Comparison of ENCODE assay signal across 8 mouse cellular contexts in genomic region chr10:77677562-77677961, GRCm38 (mm10). TPM values are rescaled to one million over a fixed set of nuclear protein-coding genes. Genes with fewer than 3 reads are reported as not detected.
DNase-seq lines count a peak whose midpoint lies in the region; ATAC-seq lines count a peak whose summit lies in the region.

No protein-coding gene starts in this region.

- H3K36me3 ChIP-seq in heart, embryonic 13.5 days: no peaks in the 10 kb centered on the region
- no peaks in the 10 kb centered on the region for H3K36me3 ChIP-seq in hindbrain, embryonic 16.5 days (ENCODE audit: control insufficient read depth, insufficient read depth, low read length)

- no peak for ATAC-seq in heart, embryonic 13.5 days (ENCODE audit: extremely low read depth, insufficient number of reproducible peaks, low FRiP score, low TSS enrichment)
- no peak for ATAC-seq in hindbrain, embryonic 16.5 days

- peak overlapping the region; percentile 45 for H3K4me3 ChIP-seq in heart, embryonic 13.5 days
- peak overlapping the region; percentile 39 for H3K4me3 ChIP-seq in hindbrain, embryonic 16.5 days (ENCODE audit: low read length)

- H3K4me2 ChIP-seq in heart, embryonic 13.5 days: peak overlapping the region; percentile 67
- peak overlapping the region; percentile 80 for H3K4me2 ChIP-seq in hindbrain, embryonic 16.5 days (ENCODE audit: low read length)

- intact Hi-C loops in heart, postnatal 36 days (cut with DNase I): no loop called here
- intact Hi-C loops in gastrocnemius, postnatal 36 days (cut with DNase I): no loop called here

- H3K27ac ChIP-seq in heart, embryonic 13.5 days (replicated peaks): no peak overlapping the region
- H3K27ac ChIP-seq in hindbrain, embryonic 16.5 days (ENCODE audit: low read depth, low read length): no peak overlapping the region

- peak overlapping the region; percentile 3; the same call in 1 of the 2 replicates for H3K9ac ChIP-seq in heart, embryonic 13.5 days
- peak overlapping the region; percentile 44 for H3K9ac ChIP-seq in hindbrain, embryonic 16.5 days (ENCODE audit: low read depth, low read length)

- H3K27me3 ChIP-seq in heart, embryonic 13.5 days (replicated peaks): peaks cover 85% of the 10 kb centered on the region
- peaks cover 23% of the 10 kb centered on the region for H3K27me3 ChIP-seq in hindbrain, embryonic 16.5 days (replicated peaks; ENCODE audit: control insufficient read depth, insufficient read depth, low read length)

- DNase-seq in heart, postnatal 36 days: no peak
- DNase-seq in Muller cell, postnatal 12 days (ENCODE audit: inconsistent ontology term): peak; percentile 76
- peak; percentile 39 for DNase-seq in neural tube, embryonic 10.5 days (ENCODE audit: extremely low spot score, low spot score)
- no peak for DNase-seq in T-cell, adult 2 months (ENCODE audit: low spot score)
- no peak for DNase-seq in adrenal gland, postnatal 4 days (ENCODE audit: low spot score in 2 of 2)
- no peak for DNase-seq in gastrocnemius, postnatal 36 days

- under 1% methylated on average over 35 of the region's 35 CpGs for WGBS in heart, embryonic 13.5 days
- 1% methylated on average over 31 of the region's 35 CpGs for WGBS in hindbrain, embryonic 16.5 days

- H3K4me1 ChIP-seq in heart, embryonic 13.5 days: peaks cover 12% of the 10 kb centered on the region
- peaks cover 11% of the 10 kb centered on the region for H3K4me1 ChIP-seq in hindbrain, embryonic 16.5 days (ENCODE audit: control insufficient read depth, insufficient read depth, low read depth, low read length)

- H3K9me3 ChIP-seq in heart, embryonic 13.5 days: no peaks in the 10 kb centered on the region
- H3K9me3 ChIP-seq in hindbrain, embryonic 16.5 days (ENCODE audit: control insufficient read depth, low read length): no peaks in the 10 kb centered on the region

RNA-seq across cellular contexts. Expression of gene Tspear, which starts 8.8 kb away (rescaled TPM):
- 0.07 TPM in 1 of 2 replicates, not detected in the other for polyA plus RNA-seq in heart, embryonic 13.5 days (2015; fragmentation: Nextera tagmentation; extraction: Ambion mirVana)
- total RNA-seq in heart, postnatal 36 days (2021): not detected
- polyA plus RNA-seq in hindbrain, embryonic 16.5 days (2015; fragmentation: Nextera tagmentation; extraction: Ambion mirVana): 1.3 and 1.6 TPM in 2 replicates
- 1 to 10 TPM in 1 of 2 experiments, under 1 TPM in 1; 0.45 to 1.0 TPM for total RNA-seq in adrenal gland, postnatal 4 days (2021)
- not detected for total RNA-seq in gastrocnemius, postnatal 36 days (2021)

RNA-seq across cellular contexts. Expression of gene Gm19402, which starts 13.0 kb away (rescaled TPM):
- polyA plus RNA-seq in heart, embryonic 13.5 days (2015; fragmentation: Nextera tagmentation; extraction: Ambion mirVana): not detected in 2 replicates
- not detected for total RNA-seq in heart, postnatal 36 days (2021)
- polyA plus RNA-seq in hindbrain, embryonic 16.5 days (2015; fragmentation: Nextera tagmentation; extraction: Ambion mirVana): not detected in 2 replicates
- total RNA-seq in adrenal gland, postnatal 4 days (2021): not detected
- not detected for total RNA-seq in gastrocnemius, postnatal 36 days (2021)

RNA-seq across cellular contexts. Expression of gene Gm9508, which starts 19.5 kb away (rescaled TPM):
- not detected in 2 replicates for polyA plus RNA-seq in heart, embryonic 13.5 days (2015; fragmentation: Nextera tagmentation; extraction: Ambion mirVana)
- total RNA-seq in heart, postnatal 36 days (2021): not detected
- not detected in 2 replicates for polyA plus RNA-seq in hindbrain, embryonic 16.5 days (2015; fragmentation: Nextera tagmentation; extraction: Ambion mirVana)
- not detected for total RNA-seq in adrenal gland, postnatal 4 days (2021)
- not detected for total RNA-seq in gastrocnemius, postnatal 36 days (2021)

RNA-seq across cellular contexts. Expression of gene Gm10272, which starts 28.9 kb away (rescaled TPM):
- polyA plus RNA-seq in heart, embryonic 13.5 days (2015; fragmentation: Nextera tagmentation; extraction: Ambion mirVana): not detected in 2 replicates
- not detected for total RNA-seq in heart, postnatal 36 days (2021)
- polyA plus RNA-seq in hindbrain, embryonic 16.5 days (2015; fragmentation: Nextera tagmentation; extraction: Ambion mirVana): not detected in 2 replicates
- total RNA-seq in adrenal gland, postnatal 4 days (2021): not detected
- not detected for total RNA-seq in gastrocnemius, postnatal 36 days (2021)

RNA-seq across cellular contexts. Expression of gene Gm10024, which starts 33.7 kb away (rescaled TPM):
- polyA plus RNA-seq in heart, embryonic 13.5 days (2015; fragmentation: Nextera tagmentation; extraction: Ambion mirVana): not detected in 2 replicates
- total RNA-seq in heart, postnatal 36 days (2021): not detected
- not detected in 2 replicates for polyA plus RNA-seq in hindbrain, embryonic 16.5 days (2015; fragmentation: Nextera tagmentation; extraction: Ambion mirVana)
- total RNA-seq in adrenal gland, postnatal 4 days (2021): not detected
- not detected for total RNA-seq in gastrocnemius, postnatal 36 days (2021)

Comparison
In these comparisons a context has a peak if more than half of its experiments do, and no peak if none do; other contexts are left out.
1. DNase-seq: peak in Muller cell, postnatal 12 days (single experiment) and neural tube, embryonic 10.5 days (single experiment); none in heart, postnatal 36 days (0 of 2), T-cell, adult 2 months (single experiment), adrenal gland, postnatal 4 days (0 of 2) and gastrocnemius, postnatal 36 days (0 of 2).